Mouse (Mus musculus) left cerebral cortex, adult 2 months (tissue): ENCODE results near the gene C730034F03Rik. TPM values are rescaled to one million over a fixed set of nuclear protein-coding genes. Genes with fewer than 3 reads are reported as not detected.
A peak's percentile ranks its signal among the peaks of the same experiment; 100 is the strongest.
"Not testable (repeated sequence)": the region's sequence is repeated elsewhere in the genome, so short reads cannot be mapped to it uniquely, and the experiment has no call there.

Experiments used
- DNase-seq, 2 experiments: peaks; one replicate each; pipeline ENCODE4 v3.0.0; 2021 to 2022; ENCODE audit warnings: low spot score in 2 of 2, mixed read lengths in 1 of 2; ENCODE audit errors: extremely low spot score in 1 of 2
- H3K27ac ChIP-seq: fragments of 200-600 bp; 2 replicates; pipeline ENCODE4 v1.8.1; 2022
- H3K4me3 ChIP-seq: fragments of 200-600 bp; 2 replicates; pipeline ENCODE4 v1.8.1; 2022
- CTCF ChIP-seq: fragments of 200-600 bp; IDR thresholded peaks from 2 replicates; pipeline ENCODE4 v1.8.1; 2022; ENCODE audit warnings: antibody characterized with exemption, mild to moderate bottlenecking, moderate library complexity
- intact Hi-C: fragments of 180-260 bp; cut with DNase I; formaldehyde crosslinking; loops from one replicate; pipeline ENCODE4 v1.15.1; 2025
- total RNA-seq, 2 experiments: library from RNA; stranded (reverse); gene quantifications; 2 replicates each; pipeline ENCODE4 v1.2.3; 2021

The C730034F03Rik gene
- total RNA-seq, 2 experiments from 2014 or later: 2.2 to 2.7 TPM

DNA sequence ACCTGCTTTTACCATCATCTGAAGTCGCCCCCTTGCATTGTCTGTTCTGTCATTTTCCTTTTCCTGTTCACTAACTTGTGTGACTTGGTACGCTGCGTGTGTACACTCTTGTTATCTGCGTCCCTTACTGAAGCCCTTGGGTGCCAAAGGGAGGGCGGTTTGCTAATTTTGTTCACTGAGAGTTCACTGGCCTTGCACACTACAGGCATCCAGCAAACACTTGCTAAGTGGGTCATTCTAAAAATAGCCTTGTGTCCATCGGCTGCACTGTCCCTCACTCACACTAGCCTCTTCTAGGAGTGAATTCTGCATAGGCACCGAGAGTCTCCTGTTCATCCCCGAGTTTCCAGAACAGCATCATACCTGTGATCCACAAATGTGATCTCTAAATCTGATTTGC, 14.1 kb upstream of the C730034F03Rik start:
- Histone ChIP-seq H3K27ac (no peak overlapping the region), H3K4me3 (no peak overlapping the region)
- DNase-seq: no peak
- no peak for TF ChIP-seq CTCF
- intact Hi-C loops: no loop called here

DNA sequence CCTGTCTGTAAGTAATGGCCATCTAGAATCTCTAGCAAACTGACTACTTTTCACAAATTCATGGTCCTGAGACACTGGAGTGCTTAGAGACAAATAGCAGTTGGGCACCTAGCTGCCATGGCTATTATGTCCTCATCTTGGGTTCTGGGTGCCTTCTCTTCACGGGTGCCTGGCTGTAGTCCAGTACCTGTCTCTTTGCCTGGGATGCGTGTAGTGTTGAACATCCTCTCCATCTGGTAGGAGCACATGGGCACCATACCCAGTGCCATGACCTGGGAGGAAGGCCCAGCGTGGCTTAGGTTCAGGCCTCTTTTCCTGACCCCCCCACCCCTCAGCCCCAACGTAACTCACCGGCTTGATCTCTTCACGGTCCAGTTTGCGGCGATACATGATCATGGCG, 7.5 kb upstream of the C730034F03Rik start:
- no peak for TF ChIP-seq CTCF
- Histone ChIP-seq H3K27ac (no peak overlapping the region), H3K4me3 (no peak overlapping the region)
- no peak for DNase-seq
- intact Hi-C loops: no loop called here

DNA sequence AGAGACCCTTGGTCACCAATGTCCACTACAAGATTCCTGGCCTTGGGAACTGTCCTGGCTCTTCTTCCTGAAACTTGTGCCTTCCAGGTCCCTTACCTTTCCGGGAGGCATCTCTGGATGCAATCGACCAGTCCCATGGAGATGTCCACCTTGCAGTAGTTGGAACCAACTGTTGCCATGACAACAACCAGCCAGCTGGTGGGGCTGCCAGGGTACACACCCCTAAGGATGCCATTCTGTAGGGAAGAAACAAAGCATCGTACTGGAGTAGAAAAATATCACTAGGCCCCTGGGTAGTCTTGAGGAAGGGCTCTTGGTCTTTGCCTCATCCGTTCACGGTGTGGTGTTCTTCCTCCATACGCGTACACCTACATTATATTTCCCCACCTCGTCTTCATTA, 4.8 kb upstream of the C730034F03Rik start:
- Histone ChIP-seq H3K27ac (no peak overlapping the region), H3K4me3 (no peak overlapping the region)
- DNase-seq: no peak
- TF ChIP-seq CTCF: no peak
- intact Hi-C loops: no loop called here

DNA sequence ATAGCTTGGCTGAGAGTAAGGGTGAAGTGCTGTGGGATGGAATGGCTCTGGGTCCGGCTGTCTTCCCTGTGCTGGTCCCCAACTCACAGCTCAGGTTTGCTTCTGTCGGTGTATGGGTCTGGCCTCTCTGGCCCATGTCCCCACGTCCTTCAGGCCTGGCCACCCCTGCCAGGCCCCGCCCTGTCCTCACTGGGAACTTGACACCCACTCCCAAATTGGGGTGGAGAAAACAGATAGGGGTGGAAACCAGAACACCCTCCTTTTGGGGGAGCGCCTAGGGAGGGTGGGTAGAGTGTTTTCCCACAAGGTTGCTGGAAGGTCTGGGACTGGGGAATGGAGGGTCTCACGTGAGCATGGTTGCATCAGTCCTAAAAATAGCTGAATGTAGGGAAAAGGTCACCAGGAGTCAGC, 3.7 kb upstream of the C730034F03Rik start, which contains the start of gene Cpt1b:
Cpt1b (minus strand) TSS at position 153 of the 411 bp plus-strand sequence.
- Histone ChIP-seq H3K27ac (no peak within 1 kb of the TSS), H3K4me3 (no peak within 1 kb of the TSS)
- no peak for TF ChIP-seq CTCF
- intact Hi-C loops: no loop called here
- DNase-seq: no peak

DNA sequence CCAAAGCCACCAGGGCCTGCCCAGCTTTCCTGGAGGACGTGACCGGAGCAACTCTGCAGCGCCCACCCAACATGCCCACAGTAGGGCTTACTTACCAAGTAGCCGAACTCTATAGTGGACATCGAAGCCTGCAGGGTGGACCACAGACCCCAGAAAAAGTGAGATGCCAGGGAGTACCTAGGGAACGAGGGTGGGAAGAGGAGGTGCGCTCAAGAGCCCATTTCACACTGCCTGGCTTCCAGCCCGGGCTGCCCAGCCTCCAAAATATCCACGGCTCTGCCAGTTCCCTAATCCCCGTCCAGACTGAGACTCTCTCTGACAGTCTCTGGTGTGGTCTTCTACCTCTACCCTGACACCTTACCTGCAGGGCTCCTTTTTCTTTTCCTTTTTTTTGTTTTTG, 2.7 kb upstream of the C730034F03Rik start:
- intact Hi-C loops: no loop called here
- no peak for TF ChIP-seq CTCF
- no peak overlapping the region for H3K27ac ChIP-seq
- no peak for DNase-seq
- H3K4me3 ChIP-seq: no peak overlapping the region

DNA sequence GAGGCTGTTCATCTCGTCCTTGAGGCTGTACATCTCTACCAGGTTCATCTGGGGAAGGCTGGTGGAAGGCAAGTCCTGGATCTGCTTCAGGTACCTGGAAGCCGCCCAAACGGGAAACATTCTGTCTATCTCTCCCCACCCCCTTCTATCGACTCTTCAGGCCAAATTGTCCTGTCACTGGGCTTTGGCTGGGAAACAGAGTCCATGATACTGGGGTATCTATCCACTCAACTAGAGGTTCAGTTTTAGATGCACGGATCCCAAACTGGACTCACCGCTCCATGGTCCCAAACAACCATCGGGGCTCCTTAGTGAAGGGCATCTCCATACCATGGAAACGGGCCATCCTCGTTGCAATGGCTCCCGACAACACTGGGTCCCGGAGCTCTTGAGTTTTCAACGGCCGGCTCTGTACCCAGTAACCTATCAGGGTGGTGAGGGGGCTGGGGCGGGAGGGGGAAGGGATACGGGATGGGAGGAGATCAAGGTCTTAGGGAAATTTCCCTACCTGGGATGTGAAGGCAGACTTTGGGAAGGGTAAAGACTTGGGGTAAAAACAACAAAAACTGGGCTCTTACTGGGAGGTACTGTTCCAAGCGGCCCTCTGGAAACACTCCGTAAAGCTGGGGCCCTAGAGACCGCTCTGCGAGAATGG, 1.1 kb upstream of the C730034F03Rik start:
- TF ChIP-seq CTCF: no peak

DNA sequence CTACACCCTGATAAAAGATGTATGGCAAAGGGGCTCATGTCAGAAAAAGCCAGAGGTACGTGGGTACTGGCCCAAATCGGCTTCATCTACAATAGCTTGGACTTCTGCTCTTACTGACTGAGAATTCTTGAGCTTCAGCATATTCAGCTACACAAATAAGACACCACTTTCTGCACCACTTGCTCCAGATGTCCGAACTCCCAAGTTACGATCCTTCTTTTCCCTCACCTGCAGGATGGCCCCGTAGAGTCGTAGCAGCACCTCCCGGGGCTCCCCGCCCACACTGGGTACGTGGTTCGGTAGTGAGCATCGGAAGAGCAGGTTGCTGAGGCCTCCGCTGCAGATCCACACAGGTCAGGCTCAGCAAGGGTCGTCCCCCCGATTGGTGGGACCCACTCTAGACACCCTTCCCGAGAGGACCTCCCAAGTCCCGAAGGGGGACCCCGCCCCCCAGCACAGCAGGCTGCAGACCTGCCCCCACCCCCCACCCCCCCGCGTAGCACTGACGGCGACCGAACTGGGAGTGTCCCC, 503 bp upstream of the C730034F03Rik start:
- intact Hi-C loops: loop anchor here (2.0 kb wide), 1 partner anchor 24 kb away; the partner anchor contains the start of gene Mapk8ip2
- Histone ChIP-seq H3K4me3 (peak overlapping the region; percentile 70), H3K27ac (peak overlapping the region; percentile 41; the same call in 1 of the 2 replicates)
- DNase-seq: no peak
- no peak for TF ChIP-seq CTCF

More for the DNA sequence above, 1.1 kb upstream of the C730034F03Rik start:
- Histone ChIP-seq H3K27ac (no peak overlapping the region), H3K4me3 (peak overlapping the region; percentile 70)
- intact Hi-C loops: loop anchor here (2.0 kb wide), 1 partner anchor 25 kb away; the partner anchor contains the start of gene Mapk8ip2
- no peak for DNase-seq

DNA sequence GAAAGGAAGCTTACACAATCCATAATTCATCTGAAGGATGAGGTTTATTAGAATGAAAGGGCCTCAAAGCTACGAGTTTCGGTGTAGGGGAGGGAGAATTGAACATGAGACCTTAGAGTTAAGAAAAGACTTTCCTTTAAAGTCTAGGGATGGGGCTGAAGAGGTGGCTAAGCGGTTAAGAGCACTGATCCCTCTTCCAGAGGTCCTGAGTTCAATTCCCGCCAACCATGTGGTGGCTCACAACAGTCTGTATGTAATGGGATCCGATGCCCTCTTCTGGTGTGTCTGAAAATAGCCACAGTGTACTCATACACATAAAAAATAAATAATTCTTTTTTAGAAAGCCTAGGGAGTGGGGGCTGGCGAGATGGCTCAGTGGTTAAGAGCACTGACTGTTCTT, 952 bp downstream of the C730034F03Rik start:
- TF ChIP-seq CTCF: peak; percentile 24
- Histone ChIP-seq H3K27ac (peak overlapping the region; percentile 97), H3K4me3 (peak overlapping the region; percentile 70)
- DNase-seq: no peak
- intact Hi-C loops: no loop called here

DNA sequence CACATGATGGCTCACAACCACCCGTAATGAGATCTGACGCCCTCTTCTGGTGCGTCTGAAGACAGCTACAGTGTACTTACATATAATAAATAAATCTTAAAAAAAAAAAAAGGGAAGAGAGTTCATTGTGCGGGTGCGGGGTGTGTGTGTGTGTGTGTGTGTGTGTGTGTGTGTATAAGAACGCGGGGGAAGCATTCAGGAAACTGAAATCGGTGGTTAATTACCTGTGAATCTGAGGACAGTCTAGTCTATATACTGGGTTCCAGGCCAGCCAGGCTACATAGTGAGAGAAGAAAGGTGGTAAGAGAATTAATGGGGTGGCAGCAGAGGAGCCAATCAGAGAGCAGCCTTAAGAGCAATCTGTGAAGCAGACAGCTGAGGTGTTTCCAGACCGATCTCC, 1.4 kb downstream of the C730034F03Rik start:
- H3K4me3 ChIP-seq, DNase-seq, H3K27ac ChIP-seq, intact Hi-C loops: not testable (repeated sequence)

DNA sequence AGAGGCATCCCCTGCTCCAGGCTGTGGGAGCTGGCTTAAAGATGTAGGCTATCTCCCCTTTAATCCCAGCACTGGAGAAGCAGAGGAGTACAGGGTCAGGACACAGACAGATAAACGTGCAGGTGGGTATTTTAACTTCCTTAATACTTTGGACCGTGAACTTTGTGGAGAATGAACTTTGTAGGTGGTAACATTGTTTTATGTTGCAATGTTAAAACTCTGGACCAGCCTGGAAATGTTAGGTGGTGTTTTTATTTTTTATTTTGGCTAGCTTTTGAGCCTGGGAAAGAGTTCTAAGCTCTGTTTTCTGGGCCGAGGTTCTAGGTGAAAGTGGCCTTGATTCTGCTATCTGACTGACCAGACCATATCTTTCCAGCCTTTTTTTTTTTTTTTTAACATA, 1.9 kb downstream of the C730034F03Rik start:
- TF ChIP-seq CTCF: no peak
- no peak overlapping the region for H3K4me3 ChIP-seq
- no peak for DNase-seq
- intact Hi-C loops: no loop called here
- no peak overlapping the region for H3K27ac ChIP-seq

DNA sequence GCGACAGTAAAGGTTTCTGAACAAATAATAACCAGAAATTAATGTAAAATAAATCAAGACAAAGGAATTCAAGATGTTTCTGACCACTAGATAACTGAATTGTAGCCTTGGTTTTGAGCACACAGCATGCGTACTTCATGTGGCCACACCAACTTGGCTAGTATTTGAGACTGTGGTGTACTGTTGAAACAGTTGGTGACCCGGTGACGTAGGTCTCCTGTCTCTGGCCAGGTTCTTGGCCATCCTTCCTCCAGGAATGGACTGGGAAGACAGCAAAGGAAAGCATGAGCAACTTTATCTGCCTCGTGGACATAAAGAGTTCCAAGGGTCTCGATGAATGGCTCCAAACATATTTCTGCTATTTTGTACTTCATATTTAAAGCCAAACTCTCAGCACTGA, 2.4 kb downstream of the C730034F03Rik start:
- TF ChIP-seq CTCF: no peak
- intact Hi-C loops: no loop called here
- Histone ChIP-seq H3K4me3 (no peak overlapping the region), H3K27ac (no peak overlapping the region)
- no peak for DNase-seq

DNA sequence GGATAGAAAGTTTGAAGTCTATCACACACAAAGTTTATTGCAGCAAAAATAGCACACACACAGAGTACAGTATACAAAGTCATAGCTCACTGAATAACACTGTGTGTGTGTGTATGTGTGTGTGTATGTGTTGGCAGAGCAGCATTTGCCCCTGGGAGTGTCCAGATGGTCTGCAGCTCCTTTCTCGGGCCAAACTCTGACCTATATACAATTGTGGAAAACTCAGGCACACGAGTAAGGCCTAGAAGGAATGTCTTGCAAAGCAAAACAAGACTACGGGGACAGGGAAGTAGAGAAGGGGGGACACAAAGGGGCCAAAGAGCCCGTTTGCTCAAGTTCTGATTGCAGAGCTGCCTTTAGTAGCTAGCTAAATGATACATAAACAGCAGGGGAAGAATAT, 3.6 kb downstream of the C730034F03Rik start:
- H3K4me3 ChIP-seq: no peak overlapping the region
- no peak overlapping the region for H3K27ac ChIP-seq
- intact Hi-C loops: no loop called here
- no peak for DNase-seq
- TF ChIP-seq CTCF: no peak

DNA sequence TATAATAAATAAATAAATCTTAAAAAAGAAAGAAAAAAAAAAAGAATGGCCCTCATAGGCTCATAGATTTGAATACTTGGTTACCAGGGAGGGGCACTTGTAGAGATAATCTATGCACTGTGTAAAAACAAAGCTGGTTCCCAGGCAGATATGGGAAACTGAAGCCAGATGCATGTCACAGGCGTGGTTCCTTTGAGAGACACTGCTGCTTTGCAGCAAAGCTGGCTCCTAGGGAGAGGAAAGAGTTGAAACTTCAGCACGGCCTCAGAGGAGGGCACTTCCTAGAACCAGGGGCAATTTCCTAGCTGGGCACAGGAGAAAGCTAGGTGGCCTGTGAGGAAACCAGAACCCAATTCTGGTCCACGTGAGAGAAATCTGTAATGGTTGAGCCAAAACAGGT, 4.7 kb downstream of the C730034F03Rik start:
- intact Hi-C loops: no loop called here
- no peak for DNase-seq
- no peak for TF ChIP-seq CTCF
- Histone ChIP-seq H3K4me3 (no peak overlapping the region), H3K27ac (no peak overlapping the region)
